Mouse (Mus musculus) testis, adult 2 months (tissue): Measurements from ENCODE around the gene Nras.

Experiments used
- CTCF ChIP-seq: fragments of 200-500 bp; IDR thresholded peaks from 2 replicates; pipeline ENCODE4 v1.5.1; 2012; ENCODE audit warnings: low read depth, mild to moderate bottlenecking, inconsistent platforms, low read length, moderate library complexity; ENCODE audit not compliant: control insufficient read depth, insufficient read depth, insufficient replicate concordance
- POLR2A ChIP-seq: fragments of 200-500 bp; IDR thresholded peaks from 2 replicates; pipeline ENCODE4 v1.6.1; 2012; ENCODE audit warnings: low read depth, mild to moderate bottlenecking, inconsistent platforms, low read length, moderate library complexity; ENCODE audit not compliant: control insufficient read depth

DNA sequence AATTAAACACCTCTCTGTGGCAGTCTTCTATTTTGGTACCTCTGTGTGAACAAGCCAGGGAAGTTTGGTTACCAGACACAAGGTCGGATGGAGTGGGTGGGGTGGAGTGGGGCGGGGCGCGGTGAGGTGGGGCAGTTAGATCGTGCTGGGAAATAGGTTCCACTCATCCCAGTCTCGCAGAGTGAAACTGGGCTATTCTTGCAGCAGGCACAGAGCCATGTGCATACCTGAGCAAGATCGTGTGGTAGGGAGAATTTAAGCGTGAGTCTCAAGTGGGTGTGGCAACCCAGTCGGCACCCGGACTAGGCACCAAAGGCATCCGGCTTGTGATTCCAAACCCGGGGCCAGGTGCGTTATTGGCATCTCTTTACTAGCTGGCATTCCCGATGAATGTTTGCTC is 43.8 kb downstream of the Nras start:
- TF ChIP-seq CTCF (no peak), POLR2A (no peak)
